Mouse (Mus musculus): ENCODE measurements at regions not wholly inside any gene's neighbourhood (a gene's known extent, or its start where the extent isn't known, plus 50 kb on each side); places are given as distances from the start of the nearest gene placed in this dataset.

DNA sequence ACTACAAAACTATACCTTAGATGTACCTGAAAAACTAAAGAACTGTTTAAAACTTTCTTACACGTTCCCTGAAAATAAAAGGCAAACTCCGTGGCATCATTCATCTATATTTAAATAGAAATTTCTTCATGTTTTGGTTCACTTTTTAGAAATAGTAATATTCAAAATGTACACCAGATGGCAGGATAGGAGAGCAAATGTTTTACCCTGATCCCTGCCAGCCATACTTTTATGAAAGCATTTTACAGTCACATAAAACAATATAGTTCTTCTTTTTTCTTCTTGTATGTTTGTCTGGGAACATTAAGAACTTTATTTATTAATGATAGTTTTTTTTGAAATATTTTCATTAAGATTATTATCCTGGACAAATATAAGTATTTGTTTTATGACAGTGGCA, 68.5 kb downstream of the 4921530L21Rik start:
- no peaks in the 10 kb centered on the region for H3K27me3 ChIP-seq (replicated peaks; ENCODE audit: control insufficient read depth, insufficient read depth, low read length)
- no peaks in the 10 kb centered on the region for H3K4me1 ChIP-seq (ENCODE audit: control insufficient read depth, insufficient read depth, low read length)
- no peak overlapping the region for H3K9ac ChIP-seq (ENCODE audit: low read depth, low read length)
- H3K9me3 ChIP-seq (ENCODE audit: control insufficient read depth, low read length): no peaks in the 10 kb centered on the region
- 51% methylated on average over 2 of the region's 2 CpGs for WGBS
- DNase-seq (ENCODE audit: low spot score): peak; percentile 6
- H3K27ac ChIP-seq (replicated peaks; ENCODE audit: low read depth, low read length): no peak overlapping the region
- ATAC-seq (ENCODE audit: low read depth): no peak
- H3K4me3 ChIP-seq (ENCODE audit: low read depth, low read length): no peak overlapping the region
- H3K4me2 ChIP-seq (ENCODE audit: low read depth, low read length): no peak overlapping the region
- no peaks in the 10 kb centered on the region for H3K36me3 ChIP-seq (ENCODE audit: control insufficient read depth, insufficient read depth, low read length)

GRCm38 (mm10) chr14:95956056-95956729, 75.1 kb downstream of the 4921530L21Rik start:
- ATAC-seq (ENCODE audit: low read depth): no peak
- WGBS: 74% methylated on average over 7 of the region's 7 CpGs

GRCm38 (mm10) chr14:95984021-95984420, 103.0 kb downstream of the 4921530L21Rik start:
- no peaks in the 10 kb centered on the region for H3K27me3 ChIP-seq (replicated peaks; ENCODE audit: control insufficient read depth, insufficient read depth, low read length)
- no peaks in the 10 kb centered on the region for H3K4me1 ChIP-seq (ENCODE audit: control insufficient read depth, insufficient read depth, low read length)
- no peak overlapping the region for H3K4me3 ChIP-seq (ENCODE audit: low read depth, low read length)
- no peaks in the 10 kb centered on the region for H3K36me3 ChIP-seq (ENCODE audit: control insufficient read depth, insufficient read depth, low read length)
- no peak overlapping the region for H3K9ac ChIP-seq (ENCODE audit: low read depth, low read length)
- WGBS: 57% methylated on average over 2 of the region's 2 CpGs
- ATAC-seq (ENCODE audit: low read depth) (no peak), DNase-seq (ENCODE audit: low spot score) (peak; percentile 8)
- no peaks in the 10 kb centered on the region for H3K9me3 ChIP-seq (ENCODE audit: control insufficient read depth, low read length)
- H3K4me2 ChIP-seq (ENCODE audit: low read depth, low read length): no peak overlapping the region
- H3K27ac ChIP-seq (replicated peaks; ENCODE audit: low read depth, low read length): no peak overlapping the region

More at GRCm38 (mm10) chr14:95956056-95956729, 75.1 kb downstream of the 4921530L21Rik start:
- no peak overlapping the region for H3K4me3 ChIP-seq (ENCODE audit: low read depth, low read length)
- H3K9ac ChIP-seq (ENCODE audit: low read depth, low read length): no peak overlapping the region
- no peaks in the 10 kb centered on the region for H3K9me3 ChIP-seq (ENCODE audit: control insufficient read depth, low read length)
- no peak overlapping the region for H3K27ac ChIP-seq (replicated peaks; ENCODE audit: low read depth, low read length)
- no peak overlapping the region for H3K4me2 ChIP-seq (ENCODE audit: low read depth, low read length)
- DNase-seq (ENCODE audit: low spot score): no peak
- H3K36me3 ChIP-seq (ENCODE audit: control insufficient read depth, insufficient read depth, low read length): no peaks in the 10 kb centered on the region
- H3K27me3 ChIP-seq (replicated peaks; ENCODE audit: control insufficient read depth, insufficient read depth, low read length): no peaks in the 10 kb centered on the region
- H3K4me1 ChIP-seq (ENCODE audit: control insufficient read depth, insufficient read depth, low read length): no peaks in the 10 kb centered on the region

GRCm38 (mm10) chr14:95998356-95998755, 117.3 kb downstream of the 4921530L21Rik start:
- ATAC-seq (ENCODE audit: low read depth) (no peak), DNase-seq (ENCODE audit: low spot score) (no peak)
- Histone ChIP-seq H3K36me3 (ENCODE audit: control insufficient read depth, insufficient read depth, low read length) (no peaks in the 10 kb centered on the region), H3K27ac (replicated peaks; ENCODE audit: low read depth, low read length) (no peak overlapping the region), H3K4me1 (ENCODE audit: control insufficient read depth, insufficient read depth, low read length) (no peaks in the 10 kb centered on the region), H3K4me3 (ENCODE audit: low read depth, low read length) (no peak overlapping the region), H3K4me2 (ENCODE audit: low read depth, low read length) (no peak overlapping the region), H3K9me3 (ENCODE audit: control insufficient read depth, low read length) (no peaks in the 10 kb centered on the region), H3K27me3 (replicated peaks; ENCODE audit: control insufficient read depth, insufficient read depth, low read length) (no peaks in the 10 kb centered on the region), H3K9ac (ENCODE audit: low read depth, low read length) (no peak overlapping the region)
- WGBS: 56% methylated on average over 1 of the region's 1 CpGs

- H3K27ac ChIP-seq (replicated peaks; ENCODE audit: low read depth, low read length): no peak overlapping the region
Observed at GRCm38 (mm10) chr14:96021646-96022045, 140.6 kb downstream of the 4921530L21Rik start.

More at GRCm38 (mm10) chr14:96021646-96022045, 140.6 kb downstream of the 4921530L21Rik start:
- Histone ChIP-seq H3K9ac (ENCODE audit: low read depth, low read length) (no peak overlapping the region), H3K4me1 (ENCODE audit: control insufficient read depth, insufficient read depth, low read length) (no peaks in the 10 kb centered on the region), H3K4me2 (ENCODE audit: low read depth, low read length) (no peak overlapping the region), H3K36me3 (ENCODE audit: control insufficient read depth, insufficient read depth, low read length) (no peaks in the 10 kb centered on the region), H3K27me3 (replicated peaks; ENCODE audit: control insufficient read depth, insufficient read depth, low read length) (no peaks in the 10 kb centered on the region), H3K9me3 (ENCODE audit: control insufficient read depth, low read length) (no peaks in the 10 kb centered on the region), H3K4me3 (ENCODE audit: low read depth, low read length) (no peak overlapping the region)
- DNase-seq (ENCODE audit: low spot score) (no peak), ATAC-seq (ENCODE audit: low read depth) (no peak)
- 84% methylated on average over 2 of the region's 2 CpGs for WGBS

Measured in embryonic facial prominence, embryonic 14.5 days (tissue).